Mouse (Mus musculus) C2C12 (cell line): Measurements from ENCODE around the gene Grip1. TPM values are rescaled to one million over a fixed set of nuclear protein-coding genes. Genes with fewer than 3 reads are reported as not detected.

Source experiments
- H3K27me3 ChIP-seq: one replicate; pipeline ENCODE4 v1.6.1; 2011; ENCODE audit not compliant: control insufficient read depth, insufficient read depth, insufficient read length
- H3K36me3 ChIP-seq: one replicate; pipeline ENCODE4 v1.6.1; 2011; ENCODE audit not compliant: control insufficient read depth, insufficient read depth
- H3K4me3 ChIP-seq: one replicate; pipeline ENCODE4 v1.5.1; 2011; ENCODE audit warnings: mild to moderate bottlenecking, control low read depth; ENCODE audit not compliant: poor library complexity, insufficient read depth, severe bottlenecking
- H3K79me2 ChIP-seq: one replicate; pipeline ENCODE4 v1.6.1; 2011; ENCODE audit not compliant: control insufficient read depth, insufficient read depth
- H3K79me3 ChIP-seq: one replicate; pipeline ENCODE4 v1.6.1; 2011; ENCODE audit warnings: low read depth, control low read depth
- H3ac ChIP-seq: one replicate; pipeline ENCODE3; 2011; ENCODE audit warnings: low read depth; ENCODE audit not compliant: control insufficient read depth, insufficient read length
- CEBPB ChIP-seq: IDR thresholded peaks from one replicate; pipeline ENCODE4 v1.6.1; 2011; ENCODE audit warnings: low read depth, mild to moderate bottlenecking, control low read depth, moderate library complexity
- CTCF ChIP-seq: IDR thresholded peaks from one replicate; pipeline ENCODE4 v1.5.1; 2011; ENCODE audit not compliant: control insufficient read depth, insufficient read depth, insufficient read length
- FOSL1 ChIP-seq: IDR thresholded peaks from one replicate; pipeline ENCODE4 v1.8.0; 2011; ENCODE audit warnings: mild to moderate bottlenecking, low read length; ENCODE audit not compliant: poor library complexity, insufficient read depth, severe bottlenecking
- MAX ChIP-seq: IDR thresholded peaks from one replicate; pipeline ENCODE4 v1.6.1; 2011; ENCODE audit warnings: mild to moderate bottlenecking, control low read depth
- MYOD1 ChIP-seq: IDR thresholded peaks from one replicate; pipeline ENCODE4 v1.6.1; 2011; ENCODE audit warnings: low read depth; ENCODE audit not compliant: control insufficient read depth, insufficient read length
- MYOG ChIP-seq: IDR thresholded peaks from one replicate; pipeline ENCODE4 v1.6.1; 2011; ENCODE audit not compliant: control insufficient read depth, insufficient read length; ENCODE audit errors: extremely low read depth
- USF1 ChIP-seq: IDR thresholded peaks from one replicate; pipeline ENCODE4 v1.6.1; 2011; ENCODE audit warnings: low read depth, mild to moderate bottlenecking, control low read depth, moderate library complexity
- polyA plus RNA-seq: library from polyadenylated mRNA; unstranded; fragments of >200 nt; fragmentation: generic; extraction: Trizol; gene quantifications from one replicate; pipeline ENCODE4 v1.2.1, GENCODE M21; 2012; ENCODE audit warnings: missing spikeins

The Grip1 gene
- polyA plus RNA-seq, 1 experiment = 0.02 TPM

DNA sequence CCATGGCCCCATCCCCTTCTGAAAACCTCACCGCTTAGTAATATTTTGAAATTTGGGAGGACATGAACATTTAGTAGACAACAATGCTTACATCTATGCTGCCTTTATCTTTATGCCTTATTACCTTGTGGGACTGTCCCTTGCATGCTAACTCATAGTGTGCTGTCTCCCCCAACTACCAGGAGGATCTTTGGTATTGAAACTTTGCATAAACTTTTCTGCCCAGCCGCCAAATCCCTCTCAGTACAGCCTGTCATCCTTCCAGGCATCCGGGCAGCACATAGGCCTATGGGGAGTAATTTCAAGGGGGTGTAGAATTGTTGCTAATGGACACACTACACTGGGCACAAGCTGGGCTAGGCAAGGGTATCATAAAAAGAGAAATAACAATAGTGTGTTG, 162.4 kb downstream of the Grip1 start:
- Histone ChIP-seq H3K79me3 (no peaks in the 10 kb centered on the region), H3K79me2 (no peaks in the 10 kb centered on the region), H3K4me3 (no peak overlapping the region), H3K27me3 (no peaks in the 10 kb centered on the region), H3ac (no peak overlapping the region), H3K36me3 (no peaks in the 10 kb centered on the region)
- no peak for TF ChIP-seq MAX
- no peak for TF ChIP-seq CTCF
- no peak for TF ChIP-seq MYOD1
- TF ChIP-seq CEBPB = no peak
- TF ChIP-seq MYOG = no peak
- TF ChIP-seq FOSL1 = no peak

DNA sequence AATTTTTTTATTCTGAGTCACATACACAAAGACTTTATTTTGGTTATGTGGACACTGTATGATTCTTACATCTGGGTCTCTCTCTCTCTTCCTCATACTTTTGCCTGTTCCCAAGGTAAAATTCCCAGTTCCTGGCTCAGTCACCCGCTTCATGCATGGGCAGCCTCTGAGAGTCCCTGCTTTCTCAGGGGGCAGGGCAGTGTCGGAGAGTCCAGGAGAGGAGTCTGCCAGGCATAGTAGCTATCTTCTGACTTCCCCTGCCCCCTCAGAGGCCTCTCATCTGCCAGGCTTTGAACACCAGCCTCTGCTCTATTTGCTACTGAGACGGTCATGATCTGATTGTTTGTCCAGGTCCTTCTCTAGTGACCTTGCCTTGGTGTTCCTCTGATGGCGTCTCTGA, 175.0 kb downstream of the Grip1 start:
- H3K79me3 ChIP-seq = no peaks in the 10 kb centered on the region
- no peak overlapping the region for H3ac ChIP-seq
- no peaks in the 10 kb centered on the region for H3K79me2 ChIP-seq
- no peaks in the 10 kb centered on the region for H3K36me3 ChIP-seq
- no peak for TF ChIP-seq USF1
- TF ChIP-seq MYOD1 = no peak
- TF ChIP-seq CTCF = no peak
- no peak for TF ChIP-seq CEBPB
- TF ChIP-seq MYOG = no peak
- no peak for TF ChIP-seq MAX
- no peak overlapping the region for H3K4me3 ChIP-seq
- H3K27me3 ChIP-seq = peaks cover 17% of the 10 kb centered on the region

DNA sequence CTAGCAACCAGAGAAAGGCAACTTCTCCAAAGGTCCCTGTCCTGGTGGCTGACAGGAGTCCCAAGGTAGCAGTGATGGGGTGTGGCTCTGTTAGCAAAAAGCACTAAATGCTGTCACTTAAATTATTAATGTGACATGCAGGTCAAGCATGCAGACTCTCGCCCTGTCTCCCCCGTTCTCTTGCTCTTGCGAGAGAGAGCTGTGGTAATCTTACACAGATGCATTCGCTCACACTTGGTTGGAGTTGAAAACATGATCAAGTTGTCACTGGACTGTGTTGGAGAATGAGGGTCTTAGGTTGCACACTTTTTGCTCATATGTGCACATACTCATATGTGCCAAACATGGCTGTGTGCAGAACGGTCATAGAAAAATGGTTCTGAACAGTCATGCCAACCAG, 176.8 kb downstream of the Grip1 start:
- no peak overlapping the region for H3ac ChIP-seq
- peaks cover 17% of the 10 kb centered on the region for H3K27me3 ChIP-seq
- TF ChIP-seq USF1 = no peak
- TF ChIP-seq MAX = no peak
- TF ChIP-seq MYOD1 = no peak
- TF ChIP-seq FOSL1 = no peak
- TF ChIP-seq MYOG = no peak
- no peak for TF ChIP-seq CEBPB
- no peak for TF ChIP-seq CTCF
- H3K79me2 ChIP-seq = no peaks in the 10 kb centered on the region
- no peak overlapping the region for H3K4me3 ChIP-seq
- no peaks in the 10 kb centered on the region for H3K36me3 ChIP-seq
- no peaks in the 10 kb centered on the region for H3K79me3 ChIP-seq

DNA sequence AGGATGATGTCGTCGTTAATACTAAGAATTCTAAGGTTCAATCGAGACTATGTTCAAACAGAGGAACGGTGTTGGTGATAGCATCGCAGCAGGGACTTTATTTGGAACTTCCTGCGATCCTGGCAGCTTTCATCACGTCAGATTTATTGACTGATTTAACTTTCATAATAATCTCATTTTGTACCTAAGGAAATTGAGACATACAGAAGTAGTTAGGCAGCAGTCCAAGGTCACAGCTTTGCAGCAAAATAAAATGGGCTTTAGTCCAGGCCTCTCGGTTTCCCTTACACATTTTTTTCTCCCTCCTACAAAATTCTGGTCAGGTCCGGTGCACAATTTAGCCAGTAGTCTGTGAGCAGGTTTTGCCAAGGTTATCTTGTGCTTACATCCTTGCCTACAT, 178.3 kb downstream of the Grip1 start:
- H3K4me3 ChIP-seq = no peak overlapping the region
- no peaks in the 10 kb centered on the region for H3K79me3 ChIP-seq
- peaks cover 23% of the 10 kb centered on the region for H3K27me3 ChIP-seq
- no peaks in the 10 kb centered on the region for H3K79me2 ChIP-seq
- no peak overlapping the region for H3ac ChIP-seq
- H3K36me3 ChIP-seq = no peaks in the 10 kb centered on the region
- no peak for TF ChIP-seq USF1
- no peak for TF ChIP-seq MAX
- no peak for TF ChIP-seq CTCF
- no peak for TF ChIP-seq MYOD1
- no peak for TF ChIP-seq FOSL1
- TF ChIP-seq MYOG = no peak
- no peak for TF ChIP-seq CEBPB

DNA sequence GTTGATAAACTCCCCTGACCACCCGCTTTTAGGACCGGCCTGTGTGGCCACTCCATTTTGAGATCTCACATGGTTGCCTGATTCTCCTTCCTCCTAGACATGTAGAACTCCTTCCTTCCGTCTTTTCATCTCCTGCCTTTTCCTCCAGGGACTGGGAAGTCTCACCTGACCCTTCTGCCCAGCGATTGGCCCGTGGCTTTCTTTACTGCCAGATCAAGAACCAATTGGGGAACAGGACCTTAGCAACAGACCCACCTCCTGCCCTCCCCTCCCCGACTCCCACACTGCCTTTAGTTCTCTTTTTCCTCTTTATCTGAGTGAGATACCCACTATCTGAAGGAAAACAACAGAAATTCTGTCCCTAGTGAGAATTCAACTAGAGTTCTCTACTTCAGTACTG, 180.9 kb downstream of the Grip1 start:
- no peak overlapping the region for H3ac ChIP-seq
- no peaks in the 10 kb centered on the region for H3K79me2 ChIP-seq
- no peaks in the 10 kb centered on the region for H3K36me3 ChIP-seq
- TF ChIP-seq CEBPB (no peak), CTCF (no peak), MAX (no peak), USF1 (no peak), MYOG (no peak), MYOD1 (no peak), FOSL1 (no peak)
- peaks cover 32% of the 10 kb centered on the region for H3K27me3 ChIP-seq
- no peak overlapping the region for H3K4me3 ChIP-seq
- no peaks in the 10 kb centered on the region for H3K79me3 ChIP-seq

DNA sequence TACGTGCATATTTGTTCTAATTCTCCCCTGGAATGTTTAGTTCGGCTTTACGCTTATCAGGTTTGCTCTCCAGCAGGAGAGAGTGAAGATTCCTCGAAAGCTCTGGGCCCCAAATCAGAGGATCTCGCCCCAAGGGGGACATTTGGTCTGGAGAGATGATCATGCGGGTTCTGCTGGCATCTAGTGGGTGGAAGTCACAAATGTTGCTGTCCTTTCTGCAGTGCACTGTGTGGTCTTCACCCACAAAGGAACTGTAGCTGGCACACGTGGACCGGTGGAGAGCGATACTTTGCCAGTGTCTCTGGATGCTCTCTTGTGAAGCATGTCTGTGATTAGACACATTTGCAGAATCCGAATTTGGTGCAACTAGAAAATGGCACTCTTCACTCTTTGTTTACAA, 186.9 kb downstream of the Grip1 start:
- Histone ChIP-seq H3K79me3 (no peaks in the 10 kb centered on the region), H3K27me3 (peaks cover 46% of the 10 kb centered on the region)

More for the DNA sequence above, 186.9 kb downstream of the Grip1 start:
- no peak overlapping the region for H3K4me3 ChIP-seq
- no peaks in the 10 kb centered on the region for H3K79me2 ChIP-seq
- TF ChIP-seq MAX = no peak
- no peak for TF ChIP-seq MYOD1
- TF ChIP-seq CTCF = no peak
- TF ChIP-seq USF1 = no peak
- TF ChIP-seq FOSL1 = no peak
- TF ChIP-seq CEBPB = no peak
- no peak for TF ChIP-seq MYOG
- H3ac ChIP-seq = no peak overlapping the region
- no peaks in the 10 kb centered on the region for H3K36me3 ChIP-seq
